Mouse (Mus musculus): Measurements from ENCODE around the gene Sytl5. TPM values are rescaled to one million over a fixed set of nuclear protein-coding genes. Genes with fewer than 3 reads are reported as not detected.

The Sytl5 gene
- polyA plus RNA-seq (2015; fragmentation: Nextera tagmentation; extraction: Ambion mirVana) = 0.69 and 0.75 TPM in 2 replicates

GRCm38 (mm10) chrX:9885322-9885721, at the start of gene Sytl5:
Sytl5 (plus strand) TSS chrX:9885622.
- WGBS = 61% methylated on average over 2 of the region's 2 CpGs

GRCm38 (mm10) chrX:9846628-9847027, 38.8 kb upstream of the Sytl5 start, which contains the start of gene Hypm:
Hypm (plus strand) TSS chrX:9846928.
- Histone ChIP-seq H3K4me2 (ENCODE audit: low read length) (no peak within 1 kb of the TSS), H3K9ac (ENCODE audit: low read depth, low read length) (no peak within 1 kb of the TSS), H3K36me3 (ENCODE audit: insufficient read depth, low read length) (no peaks in the 10 kb centered on the region), H3K4me1 (replicated peaks; ENCODE audit: insufficient read depth, low read length) (no peaks in the 10 kb centered on the region), H3K27me3 (ENCODE audit: insufficient read depth, low read length) (no peaks in the 10 kb centered on the region), H3K4me3 (replicated peaks; ENCODE audit: low read depth, low read length) (no peak within 1 kb of the TSS), H3K9me3 (replicated peaks; ENCODE audit: low read length) (no peaks in the 10 kb centered on the region), H3K27ac (no peak within 1 kb of the TSS)
- ATAC-seq (replicated peaks; ENCODE audit: low FRiP score, low read depth) = no peak
- 71% methylated on average over 3 of the region's 3 CpGs for WGBS
- no peak for DNase-seq (ENCODE audit: low spot score)
- no peak for TF ChIP-seq CTCF (IDR thresholded peaks at IDR 0.05; ENCODE audit: low read depth)

More at GRCm38 (mm10) chrX:9885322-9885721, at the start of gene Sytl5:
- Histone ChIP-seq H3K27ac (no peak within 1 kb of the TSS), H3K9ac (ENCODE audit: low read depth, low read length) (no peak within 1 kb of the TSS), H3K4me1 (replicated peaks; ENCODE audit: insufficient read depth, low read length) (no peaks in the 10 kb centered on the region), H3K4me2 (ENCODE audit: low read length) (no peak within 1 kb of the TSS), H3K4me3 (replicated peaks; ENCODE audit: low read depth, low read length) (no peak within 1 kb of the TSS), H3K9me3 (replicated peaks; ENCODE audit: low read length) (no peaks in the 10 kb centered on the region), H3K36me3 (ENCODE audit: insufficient read depth, low read length) (no peaks in the 10 kb centered on the region), H3K27me3 (ENCODE audit: insufficient read depth, low read length) (no peaks in the 10 kb centered on the region)
- no peak for DNase-seq (ENCODE audit: low spot score)
- no peak for ATAC-seq (replicated peaks; ENCODE audit: low FRiP score, low read depth)
- TF ChIP-seq CTCF (IDR thresholded peaks at IDR 0.05; ENCODE audit: low read depth) = no peak

- Histone ChIP-seq H3K4me1 (replicated peaks; ENCODE audit: insufficient read depth, low read length) (no peaks in the 10 kb centered on the region), H3K27me3 (ENCODE audit: insufficient read depth, low read length) (no peaks in the 10 kb centered on the region), H3K27ac (no peak within 1 kb of the TSS), H3K9me3 (replicated peaks; ENCODE audit: low read length) (no peaks in the 10 kb centered on the region), H3K4me3 (replicated peaks; ENCODE audit: low read depth, low read length) (no peak within 1 kb of the TSS), H3K4me2 (ENCODE audit: low read length) (no peak within 1 kb of the TSS), H3K36me3 (ENCODE audit: insufficient read depth, low read length) (no peaks in the 10 kb centered on the region), H3K9ac (ENCODE audit: low read depth, low read length) (no peak within 1 kb of the TSS)
- no peak for ATAC-seq (replicated peaks; ENCODE audit: low FRiP score, low read depth)
- no peak for TF ChIP-seq CTCF (IDR thresholded peaks at IDR 0.05; ENCODE audit: low read depth)
- WGBS = 53% methylated on average over 1 of the region's 1 CpGs
- no peak for DNase-seq (ENCODE audit: low spot score)
Measured at GRCm38 (mm10) chrX:9849403-9849802, 36.0 kb upstream of the Sytl5 start, which contains the start of gene H2al3. H2al3 (plus strand) TSS chrX:9849703.

GRCm38 (mm10) chrX:9861859-9862258, 23.6 kb upstream of the Sytl5 start:
- no peak for ATAC-seq (replicated peaks; ENCODE audit: low FRiP score, low read depth)
- no peak for DNase-seq (ENCODE audit: low spot score)
- Histone ChIP-seq H3K9me3 (replicated peaks; ENCODE audit: low read length) (no peaks in the 10 kb centered on the region), H3K4me2 (ENCODE audit: low read length) (no peak overlapping the region), H3K27ac (no peak overlapping the region), H3K4me3 (replicated peaks; ENCODE audit: low read depth, low read length) (no peak overlapping the region), H3K27me3 (ENCODE audit: insufficient read depth, low read length) (no peaks in the 10 kb centered on the region), H3K4me1 (replicated peaks; ENCODE audit: insufficient read depth, low read length) (no peaks in the 10 kb centered on the region), H3K36me3 (ENCODE audit: insufficient read depth, low read length) (no peaks in the 10 kb centered on the region), H3K9ac (ENCODE audit: low read depth, low read length) (no peak overlapping the region)
- WGBS = 55% methylated on average over 2 of the region's 2 CpGs
- no peak for TF ChIP-seq CTCF (IDR thresholded peaks at IDR 0.05; ENCODE audit: low read depth)

- H3K9ac ChIP-seq (ENCODE audit: low read depth, low read length) = no peak overlapping the region
- H3K4me1 ChIP-seq (replicated peaks; ENCODE audit: insufficient read depth, low read length) = no peaks in the 10 kb centered on the region
- H3K4me3 ChIP-seq (replicated peaks; ENCODE audit: low read depth, low read length) = no peak overlapping the region
- H3K9me3 ChIP-seq (replicated peaks; ENCODE audit: low read length) = no peaks in the 10 kb centered on the region
- H3K27me3 ChIP-seq (ENCODE audit: insufficient read depth, low read length) = no peaks in the 10 kb centered on the region
- DNase-seq (ENCODE audit: low spot score) = no peak
- 89% methylated on average over 2 of the region's 2 CpGs for WGBS
- no peaks in the 10 kb centered on the region for H3K36me3 ChIP-seq (ENCODE audit: insufficient read depth, low read length)
- H3K27ac ChIP-seq = no peak overlapping the region
- ATAC-seq (replicated peaks; ENCODE audit: low FRiP score, low read depth) = no peak
- no peak overlapping the region for H3K4me2 ChIP-seq (ENCODE audit: low read length)
- no peak for TF ChIP-seq CTCF (IDR thresholded peaks at IDR 0.05; ENCODE audit: low read depth)
Measured at GRCm38 (mm10) chrX:9875519-9875918, 9.9 kb upstream of the Sytl5 start.

- Histone ChIP-seq H3K9me3 (replicated peaks; ENCODE audit: low read length) (no peaks in the 10 kb centered on the region), H3K4me2 (ENCODE audit: low read length) (no peak overlapping the region), H3K27ac (no peak overlapping the region), H3K27me3 (ENCODE audit: insufficient read depth, low read length) (no peaks in the 10 kb centered on the region), H3K9ac (ENCODE audit: low read depth, low read length) (no peak overlapping the region), H3K36me3 (ENCODE audit: insufficient read depth, low read length) (no peaks in the 10 kb centered on the region), H3K4me1 (replicated peaks; ENCODE audit: insufficient read depth, low read length) (no peaks in the 10 kb centered on the region), H3K4me3 (replicated peaks; ENCODE audit: low read depth, low read length) (no peak overlapping the region)
- no peak for TF ChIP-seq CTCF (IDR thresholded peaks at IDR 0.05; ENCODE audit: low read depth)
- no peak for DNase-seq (ENCODE audit: low spot score)
- 40% methylated on average over 2 of the region's 2 CpGs for WGBS
- no peak for ATAC-seq (replicated peaks; ENCODE audit: low FRiP score, low read depth)
Measured at GRCm38 (mm10) chrX:9909572-9909971, 24.1 kb downstream of the Sytl5 start.

GRCm38 (mm10) chrX:9933839-9934238, 48.4 kb downstream of the Sytl5 start:
- H3K4me2 ChIP-seq (ENCODE audit: low read length) = no peak overlapping the region
- no peaks in the 10 kb centered on the region for H3K27me3 ChIP-seq (ENCODE audit: insufficient read depth, low read length)
- H3K4me3 ChIP-seq (replicated peaks; ENCODE audit: low read depth, low read length) = no peak overlapping the region
- H3K9ac ChIP-seq (ENCODE audit: low read depth, low read length) = no peak overlapping the region
- H3K9me3 ChIP-seq (replicated peaks; ENCODE audit: low read length) = no peaks in the 10 kb centered on the region
- H3K4me1 ChIP-seq (replicated peaks; ENCODE audit: insufficient read depth, low read length) = no peaks in the 10 kb centered on the region
- no peak for DNase-seq (ENCODE audit: low spot score)
- no peak for ATAC-seq (replicated peaks; ENCODE audit: low FRiP score, low read depth)
- no peaks in the 10 kb centered on the region for H3K36me3 ChIP-seq (ENCODE audit: insufficient read depth, low read length)
- TF ChIP-seq CTCF (IDR thresholded peaks at IDR 0.05; ENCODE audit: low read depth) = no peak
- H3K27ac ChIP-seq = no peak overlapping the region
